Comparison of ENCODE assay signal across 7 mouse cellular contexts in genomic region chr3:79664787-79665408, GRCm38 (mm10). TPM values are rescaled to one million over a fixed set of nuclear protein-coding genes. Genes with fewer than 3 reads are reported as not detected.
DNase-seq lines count a peak whose midpoint lies in the region; ATAC-seq and TF ChIP-seq lines count a peak whose summit lies in the region.

No protein-coding gene starts in this region.

- WGBS in kidney, embryonic 15.5 days: 39% methylated on average over 9 of the region's 9 CpGs
- 30% methylated on average over 9 of the region's 9 CpGs for WGBS in lung, embryonic 14.5 days

- DNase-seq in B cell, adult 2 months: peak; percentile 62 to 66
- peak; percentile 65 for DNase-seq in ES-E14 (ENCODE audit: low read depth, low spot score)
- peak; percentile 47 to 59 for DNase-seq in cerebellum, adult 18-20 months
- peak; percentile 78 for DNase-seq in forelimb bud, embryonic 11.5 days (ENCODE audit: low read depth, low spot score)
- DNase-seq in lung, embryonic 14.5 days: peak; percentile 87
- DNase-seq in retina, postnatal 7 days (ENCODE audit: low read depth, low spot score): peak; percentile 45

- no peak overlapping the region for H3K27ac ChIP-seq in ES-E14 (ENCODE audit: insufficient read depth, low read depth, low read length, poor library complexity, severe bottlenecking)
- H3K27ac ChIP-seq in kidney, embryonic 15.5 days: no peak overlapping the region
- no peak overlapping the region for H3K27ac ChIP-seq in lung, embryonic 14.5 days (ENCODE audit: low read depth)

- peak; percentile 89 for TF ChIP-seq CTCF in lung, embryonic 14.5 days (IDR thresholded peaks at IDR 0.05; ENCODE audit: low read depth)

- in situ Hi-C loops in ES-E14 (cut with MboI; ENCODE audit: low sequenced_read_pairs in 2 of 2, unreplicated experiment in 2 of 2): loop anchor here in 1 of 2 experiments (5.0 kb wide), 1 partner anchor 147 kb away; no protein-coding TSS in a partner anchor

- no peaks in the 10 kb centered on the region for H3K27me3 ChIP-seq in kidney, embryonic 15.5 days
- no peaks in the 10 kb centered on the region for H3K27me3 ChIP-seq in lung, embryonic 14.5 days (ENCODE audit: insufficient read depth, low read length)

- H3K36me3 ChIP-seq in ES-E14 (ENCODE audit: control insufficient read depth, insufficient read depth, low read length, poor library complexity, severe bottlenecking): no peaks in the 10 kb centered on the region
- H3K36me3 ChIP-seq in kidney, embryonic 15.5 days: no peaks in the 10 kb centered on the region
- no peaks in the 10 kb centered on the region for H3K36me3 ChIP-seq in lung, embryonic 14.5 days (ENCODE audit: insufficient read depth)

- 0 out of 2 replicates have a peak, but pooled peaks have one; percentile 43 for ATAC-seq in kidney, embryonic 15.5 days (replicated peaks; ENCODE audit: low FRiP score)
- peak; percentile 44; the same call in 1 of the 2 replicates for ATAC-seq in lung, embryonic 14.5 days (ENCODE audit: insufficient read depth)

- H3K4me1 ChIP-seq in ES-E14 (ENCODE audit: control insufficient read depth in 2 of 2, insufficient read depth in 2 of 2, low read length in 2 of 2, poor library complexity in 1 of 2): no peaks in the 10 kb centered on the region
- no peaks in the 10 kb centered on the region for H3K4me1 ChIP-seq in kidney, embryonic 15.5 days
- no peaks in the 10 kb centered on the region for H3K4me1 ChIP-seq in lung, embryonic 14.5 days (ENCODE audit: insufficient read depth)

- no peaks in the 10 kb centered on the region for H3K9me3 ChIP-seq in ES-E14 (ENCODE audit: control insufficient read depth, insufficient read depth, low read depth, low read length)
- H3K9me3 ChIP-seq in kidney, embryonic 15.5 days (replicated peaks): no peaks in the 10 kb centered on the region
- no peaks in the 10 kb centered on the region for H3K9me3 ChIP-seq in lung, embryonic 14.5 days (ENCODE audit: low read depth, low read length)

- no peak overlapping the region for H3K9ac ChIP-seq in ES-E14 (ENCODE audit: insufficient read depth, low read depth, low read length, poor library complexity, severe bottlenecking)
- H3K9ac ChIP-seq in kidney, embryonic 15.5 days: no peak overlapping the region
- H3K9ac ChIP-seq in lung, embryonic 14.5 days: no peak overlapping the region

- H3K4me3 ChIP-seq in ES-E14 (ENCODE audit: insufficient read depth in 1 of 2, low read depth in 1 of 2, low read length in 2 of 2, poor library complexity in 1 of 2, severe bottlenecking in 1 of 2): no peak overlapping the region
- no peak overlapping the region for H3K4me3 ChIP-seq in kidney, embryonic 15.5 days (replicated peaks)
- no peak overlapping the region for H3K4me3 ChIP-seq in lung, embryonic 14.5 days (ENCODE audit: low read depth, low read length)

- H3K4me2 ChIP-seq in kidney, embryonic 15.5 days: no peak overlapping the region
- no peak overlapping the region for H3K4me2 ChIP-seq in lung, embryonic 14.5 days

TF ChIP-seq in ES-E14, 5 proteins besides CTCF, POLR2A, EP300 and RAD21:
- TF ChIP-seq MAFK (IDR thresholded peaks at IDR 0.05; ENCODE audit: insufficient read depth, low read depth, low read length) (no peak), CHD2 (IDR thresholded peaks at IDR 0.05; ENCODE audit: low read depth, low read length) (no peak), HCFC1 (IDR thresholded peaks at IDR 0.05; ENCODE audit: borderline replicate concordance, insufficient read depth, low read length) (no peak), ZNF384 (IDR thresholded peaks at IDR 0.05; ENCODE audit: low read depth, low read length) (no peak), ZC3H11A (IDR thresholded peaks at IDR 0.05; ENCODE audit: borderline replicate concordance, low read depth, low read length) (peak; percentile 71; the same call in 1 of the 2 replicates)

RNA-seq across cellular contexts. Expression of gene Etfdh, which starts 35.6 kb away (rescaled TPM):
- total RNA-seq in ES-E14 (2012; rRNA removed): 17.3 and 19.5 TPM in 2 replicates
- 64.9 and 67.4 TPM in 2 replicates for polyA plus RNA-seq in kidney, embryonic 15.5 days (2015; fragmentation: Nextera tagmentation; extraction: Ambion mirVana)
- 48.1 and 52.5 TPM in 2 replicates for polyA plus RNA-seq in lung, embryonic 14.5 days (2014; fragmentation: Nextera tagmentation; extraction: Ambion mirVana)

RNA-seq across cellular contexts. Expression of gene 4930579G24Rik, which starts 36.0 kb away (rescaled TPM):
- 4.9 and 6.2 TPM in 2 replicates for total RNA-seq in ES-E14 (2012; rRNA removed)
- polyA plus RNA-seq in kidney, embryonic 15.5 days (2015; fragmentation: Nextera tagmentation; extraction: Ambion mirVana): 30.7 and 33.0 TPM in 2 replicates
- 35.8 and 39.8 TPM in 2 replicates for polyA plus RNA-seq in lung, embryonic 14.5 days (2014; fragmentation: Nextera tagmentation; extraction: Ambion mirVana)
